Mouse (Mus musculus) liver, embryonic 16.5 days (tissue): ENCODE results near the gene Apba1. TPM values are rescaled to one million over a fixed set of nuclear protein-coding genes. Genes with fewer than 3 reads are reported as not detected.

Experiments
- ATAC-seq: fragments of 200-750 bp; cut with Nextera tagmentation; 2 replicates; pipeline ENCODE4 v1.8.0; 2017; ENCODE audit warnings: low read depth, mild to moderate bottlenecking, moderate number of reproducible peaks, moderate library complexity
- H3K27ac ChIP-seq: fragments of 300-500 bp; sonication (generic); 2 replicates; pipeline ENCODE4 v1.5.1; 2014; ENCODE audit warnings: mild to moderate bottlenecking, low read length
- H3K27me3 ChIP-seq: fragments of 300-500 bp; sonication (generic); 2 replicates; pipeline ENCODE4 v1.6.1; 2014; ENCODE audit warnings: low read depth, low read length, mixed read lengths; ENCODE audit not compliant: control insufficient read depth, insufficient read depth
- H3K36me3 ChIP-seq: fragments of 300-500 bp; sonication (generic); 2 replicates; pipeline ENCODE4 v1.6.1; 2014; ENCODE audit warnings: mild to moderate bottlenecking; ENCODE audit not compliant: control insufficient read depth, insufficient read depth
- H3K4me1 ChIP-seq: fragments of 300-500 bp; sonication (generic); 2 replicates; pipeline ENCODE4 v1.6.1; 2014; ENCODE audit warnings: low read depth, low read length, mixed read lengths; ENCODE audit not compliant: control insufficient read depth
- H3K4me2 ChIP-seq: fragments of 300-500 bp; sonication (generic); 2 replicates; pipeline ENCODE4 v1.6.1; 2014; ENCODE audit warnings: low read depth, low read length, mixed read lengths
- H3K4me3 ChIP-seq: fragments of 300-500 bp; sonication (generic); 2 replicates; pipeline ENCODE4 v1.5.1; 2014; ENCODE audit warnings: low read depth, mild to moderate bottlenecking, low read length
- H3K9ac ChIP-seq: fragments of 300-500 bp; sonication (generic); 2 replicates; pipeline ENCODE4 v1.6.1; 2014; ENCODE audit warnings: low read depth, low read length
- H3K9me3 ChIP-seq: fragments of 300-500 bp; sonication (generic); replicated peaks from 2 replicates; pipeline ENCODE4 v1.6.1; 2016; ENCODE audit warnings: low read length; ENCODE audit not compliant: control insufficient read depth
- WGBS: fragments of 180-500 bp; shearing (Covaris S2); extraction: QIAGEN DNeasy Blood & Tissue Kit; methylation state at CpG from one replicate; pipeline ENCODE4 v1.1.7; 2014; ENCODE audit not compliant: insufficient replicate concordance; 5-methylcytosine and 5-hydroxymethylcytosine counted together
- polyA plus RNA-seq: library from polyadenylated mRNA; unstranded; fragments of >200 nt; fragmentation: Nextera tagmentation; extraction: Ambion mirVana; gene quantifications from 2 replicates; pipeline ENCODE4 v1.2.1, GENCODE M21; 2015

The Apba1 gene
- polyA plus RNA-seq, 1 experiment from 2014 or later: 0.04 TPM

- H3K9me3 ChIP-seq: no peaks in the 10 kb centered on the region
- 25% methylated on average over 8 of the region's 8 CpGs for WGBS
- H3K27me3 ChIP-seq: peaks cover 20% of the 10 kb centered on the region
- H3K36me3 ChIP-seq: no peaks in the 10 kb centered on the region
- H3K4me1 ChIP-seq: no peaks in the 10 kb centered on the region
- ATAC-seq: no peak
- no peak overlapping the region for H3K27ac ChIP-seq
- H3K4me3 ChIP-seq: no peak overlapping the region
- H3K9ac ChIP-seq: no peak overlapping the region
- H3K4me2 ChIP-seq: no peak overlapping the region
Observed at GRCm38 (mm10) chr19:23896915-23897314, 138.2 kb downstream of the Apba1 start.

- H3K27ac ChIP-seq: no peak overlapping the region
- no peaks in the 10 kb centered on the region for H3K9me3 ChIP-seq
- H3K4me3 ChIP-seq: no peak overlapping the region
- H3K9ac ChIP-seq: no peak overlapping the region
- no peaks in the 10 kb centered on the region for H3K36me3 ChIP-seq
- no peak for ATAC-seq
- 55% methylated on average over 11 of the region's 11 CpGs for WGBS
- H3K27me3 ChIP-seq: peaks cover 4% of the 10 kb centered on the region
- no peaks in the 10 kb centered on the region for H3K4me1 ChIP-seq
- H3K4me2 ChIP-seq: no peak overlapping the region
Observed at GRCm38 (mm10) chr19:23898501-23898900, 139.8 kb downstream of the Apba1 start.

DNA sequence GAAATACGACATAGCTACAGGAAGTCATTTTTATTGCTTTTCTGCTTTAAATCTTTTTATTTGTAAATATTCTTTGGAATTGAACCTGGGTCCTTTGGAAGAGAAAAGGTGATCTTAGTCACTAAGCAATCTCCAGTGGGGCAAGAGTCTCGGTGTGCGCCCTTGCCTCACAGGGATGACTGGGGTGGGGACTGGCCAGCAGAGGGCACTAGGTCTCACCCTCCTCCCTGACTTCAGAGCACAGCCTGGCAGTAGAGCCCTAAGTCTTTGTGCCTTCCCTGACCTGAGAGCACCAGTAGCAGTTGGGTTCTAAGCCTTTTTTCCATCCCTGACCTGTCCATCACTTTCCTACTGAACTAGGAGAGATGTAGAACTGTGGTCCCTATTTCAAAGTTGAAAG, 142.5 kb downstream of the Apba1 start:
- 64% methylated on average over 3 of the region's 3 CpGs for whole genome bisulfite sequencing
- no peak for ATAC-seq
- H3K4me1 ChIP-seq: no peaks in the 10 kb centered on the region

DNA sequence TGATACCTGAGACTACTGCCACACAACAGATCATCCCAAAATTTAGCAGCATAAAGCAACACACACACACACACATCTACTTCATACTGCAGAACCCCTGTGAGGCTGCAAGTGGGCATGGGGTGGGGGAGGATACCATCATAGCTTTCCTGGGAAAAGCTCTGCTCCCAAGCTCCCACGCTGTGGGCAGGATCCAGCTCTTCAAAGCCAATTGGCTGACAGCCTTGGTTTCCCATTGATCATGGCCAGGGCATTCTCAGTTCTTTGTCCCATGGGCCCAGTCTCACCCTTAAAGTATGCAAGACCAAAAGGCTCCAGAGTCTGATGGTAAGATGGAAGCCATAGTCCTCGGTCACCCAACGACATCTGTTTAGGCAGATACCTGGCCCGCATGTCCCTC, 143.1 kb downstream of the Apba1 start:
- no peak overlapping the region for H3K9ac ChIP-seq
- no peaks in the 10 kb centered on the region for H3K4me1 ChIP-seq
- no peaks in the 10 kb centered on the region for H3K27me3 ChIP-seq
- H3K4me2 ChIP-seq: no peak overlapping the region
- 81% methylated on average over 4 of the region's 4 CpGs for WGBS
- H3K36me3 ChIP-seq: no peaks in the 10 kb centered on the region
- no peaks in the 10 kb centered on the region for H3K9me3 ChIP-seq
- ATAC-seq: no peak
- no peak overlapping the region for H3K27ac ChIP-seq
- no peak overlapping the region for H3K4me3 ChIP-seq

More for the DNA sequence above, 142.5 kb downstream of the Apba1 start:
- Histone ChIP-seq H3K9me3 (no peaks in the 10 kb centered on the region), H3K36me3 (no peaks in the 10 kb centered on the region), H3K27me3 (no peaks in the 10 kb centered on the region), H3K9ac (no peak overlapping the region), H3K4me3 (no peak overlapping the region), H3K27ac (no peak overlapping the region), H3K4me2 (no peak overlapping the region)

DNA sequence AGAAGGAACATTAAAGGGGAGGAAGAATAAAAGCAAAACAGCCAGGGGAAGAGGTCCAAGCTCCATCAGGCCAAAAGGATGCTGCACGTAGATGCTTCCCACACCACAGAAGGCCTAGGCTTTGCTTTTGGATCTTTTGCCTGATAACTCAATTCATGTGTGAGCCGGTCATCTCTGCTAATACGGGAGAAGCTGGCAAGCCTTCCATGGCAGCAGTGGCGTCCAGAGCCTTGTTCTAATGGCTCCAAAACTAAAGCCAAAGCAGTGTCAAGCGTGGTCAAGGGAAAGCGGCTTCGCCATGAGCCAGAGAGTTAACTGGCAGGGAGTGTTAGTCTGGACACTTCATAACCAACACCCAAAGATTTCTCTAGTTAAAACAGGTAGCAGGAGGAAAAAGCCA, 144.4 kb downstream of the Apba1 start:
- WGBS: 67% methylated on average over 7 of the region's 7 CpGs
- Histone ChIP-seq H3K4me1 (no peaks in the 10 kb centered on the region), H3K4me3 (no peak overlapping the region), H3K27me3 (no peaks in the 10 kb centered on the region), H3K9me3 (no peaks in the 10 kb centered on the region), H3K4me2 (no peak overlapping the region), H3K9ac (no peak overlapping the region), H3K27ac (no peak overlapping the region), H3K36me3 (no peaks in the 10 kb centered on the region)
- ATAC-seq: no peak

- Histone ChIP-seq H3K27ac (no peak overlapping the region), H3K4me1 (no peaks in the 10 kb centered on the region), H3K36me3 (no peaks in the 10 kb centered on the region), H3K9me3 (no peaks in the 10 kb centered on the region), H3K4me3 (no peak overlapping the region), H3K9ac (no peak overlapping the region), H3K4me2 (no peak overlapping the region), H3K27me3 (no peaks in the 10 kb centered on the region)
- no peak for ATAC-seq
- WGBS: 52% methylated on average over 4 of the region's 4 CpGs
Observed at GRCm38 (mm10) chr19:23904922-23905321, 146.2 kb downstream of the Apba1 start.

DNA sequence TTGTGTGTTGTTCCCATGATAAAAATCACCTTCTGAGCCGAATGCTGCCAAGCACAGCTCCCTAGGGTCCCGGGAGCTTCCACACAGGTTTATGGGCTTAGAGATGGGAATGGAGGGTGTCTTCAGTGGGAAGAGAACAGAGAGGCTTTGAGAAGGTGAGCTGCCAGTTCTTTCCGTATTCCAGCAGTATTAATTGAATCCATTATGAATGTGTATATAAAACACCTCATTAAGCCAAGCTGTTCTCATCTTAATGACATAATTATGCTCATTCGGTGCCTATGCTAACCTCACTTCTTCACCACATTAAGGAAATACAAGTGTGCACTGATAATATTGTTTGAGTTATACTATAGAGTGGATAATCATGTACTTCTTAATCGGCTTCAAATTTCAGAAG, 147.1 kb downstream of the Apba1 start:
- H3K9me3 ChIP-seq: no peaks in the 10 kb centered on the region
- WGBS: 59% methylated on average over 5 of the region's 5 CpGs
- no peak overlapping the region for H3K9ac ChIP-seq
- no peak overlapping the region for H3K4me2 ChIP-seq
- H3K27ac ChIP-seq: no peak overlapping the region
- no peaks in the 10 kb centered on the region for H3K36me3 ChIP-seq
- H3K4me1 ChIP-seq: no peaks in the 10 kb centered on the region
- H3K27me3 ChIP-seq: no peaks in the 10 kb centered on the region
- no peak for ATAC-seq
- H3K4me3 ChIP-seq: no peak overlapping the region

DNA sequence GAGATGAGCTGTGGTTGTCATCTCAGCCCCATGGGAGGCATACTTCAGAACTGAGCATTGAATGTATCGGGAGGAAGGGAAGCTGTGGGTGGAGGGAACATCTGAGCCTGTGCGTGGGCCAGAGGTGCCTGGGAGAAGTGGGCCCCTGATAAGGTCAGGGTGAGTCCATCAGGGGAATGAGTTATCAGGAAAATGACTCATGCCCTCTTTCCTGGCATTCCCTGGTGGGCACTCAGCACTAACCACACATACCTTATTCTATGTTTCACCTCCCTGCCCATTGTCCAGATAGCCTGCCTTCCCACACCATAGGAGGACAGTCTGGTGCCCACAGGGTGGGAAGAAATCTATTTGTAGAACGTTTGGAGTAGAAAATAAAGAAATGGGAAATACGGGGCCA, 151.7 kb downstream of the Apba1 start:
- no peak overlapping the region for H3K9ac ChIP-seq
- no peak overlapping the region for H3K27ac ChIP-seq
- no peaks in the 10 kb centered on the region for H3K27me3 ChIP-seq
- H3K4me1 ChIP-seq: no peaks in the 10 kb centered on the region
- no peak overlapping the region for H3K4me2 ChIP-seq
- no peak overlapping the region for H3K4me3 ChIP-seq
- H3K9me3 ChIP-seq: no peaks in the 10 kb centered on the region
- ATAC-seq: no peak
- 25% methylated on average over 4 of the region's 4 CpGs for WGBS
- no peaks in the 10 kb centered on the region for H3K36me3 ChIP-seq

- no peak overlapping the region for H3K27ac ChIP-seq
- no peaks in the 10 kb centered on the region for H3K27me3 ChIP-seq
- H3K4me3 ChIP-seq: no peak overlapping the region
- WGBS: 55% methylated on average over 5 of the region's 5 CpGs
- H3K9me3 ChIP-seq: no peaks in the 10 kb centered on the region
- no peak overlapping the region for H3K9ac ChIP-seq
- no peak overlapping the region for H3K4me2 ChIP-seq
- H3K36me3 ChIP-seq: no peaks in the 10 kb centered on the region
- no peaks in the 10 kb centered on the region for H3K4me1 ChIP-seq
- ATAC-seq: no peak
Observed at GRCm38 (mm10) chr19:23919384-23920219, 160.9 kb downstream of the Apba1 start.
